Mouse (Mus musculus): ENCODE measurements around the gene Gm3594.
A peak's percentile ranks its signal among the peaks of the same experiment; 100 is the strongest.
"Not testable (repeated sequence)": the region's sequence is repeated elsewhere in the genome, so short reads cannot be mapped to it uniquely, and the experiment has no call there.

The Gm3594 gene

DNA sequence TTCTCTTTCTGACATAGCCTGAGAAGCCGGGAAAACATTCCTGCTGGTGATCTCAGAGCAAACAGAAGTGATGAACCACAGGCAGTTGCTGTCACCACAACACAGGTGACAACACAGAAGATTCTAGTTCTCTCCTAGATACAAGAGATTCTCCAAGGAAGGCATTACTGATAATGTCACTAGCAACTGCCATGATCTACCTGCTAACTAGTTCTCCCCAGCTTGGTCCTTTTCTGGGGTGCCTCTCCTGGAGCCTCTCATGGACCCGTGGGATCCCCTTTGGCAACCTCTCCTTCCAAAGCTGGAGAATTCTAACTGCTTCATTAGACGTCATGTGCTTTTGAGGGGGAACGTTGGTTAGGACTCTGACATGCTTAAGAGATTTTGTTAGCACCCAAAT is at the start of gene Gm3594:
Gene Gm3594, minus strand, starts transcription at position 101 of the 400 bp plus-strand sequence.
- DNase-seq = not testable (repeated sequence)

DNA sequence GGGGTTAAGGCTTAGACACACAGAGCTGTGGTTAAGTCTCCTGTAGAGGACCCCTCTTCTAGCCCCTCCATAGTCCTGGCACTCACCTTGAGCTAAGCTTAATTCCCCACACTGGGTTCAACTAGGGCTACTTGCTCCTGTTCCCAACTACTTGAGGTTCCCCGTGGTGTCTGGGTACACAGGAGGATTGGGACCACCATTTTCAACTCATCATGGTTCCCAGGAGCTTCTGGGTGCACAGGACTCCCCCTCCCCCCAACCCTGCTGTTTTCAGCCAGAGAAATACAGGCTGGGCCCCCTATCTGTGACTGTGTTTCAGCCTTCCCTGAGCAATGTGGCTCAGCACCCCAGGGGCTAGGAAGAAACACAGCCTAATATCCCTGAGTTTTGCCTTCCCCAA is 41.9 kb upstream of the Gm3594 start:
- DNase-seq = not testable (repeated sequence)

DNA sequence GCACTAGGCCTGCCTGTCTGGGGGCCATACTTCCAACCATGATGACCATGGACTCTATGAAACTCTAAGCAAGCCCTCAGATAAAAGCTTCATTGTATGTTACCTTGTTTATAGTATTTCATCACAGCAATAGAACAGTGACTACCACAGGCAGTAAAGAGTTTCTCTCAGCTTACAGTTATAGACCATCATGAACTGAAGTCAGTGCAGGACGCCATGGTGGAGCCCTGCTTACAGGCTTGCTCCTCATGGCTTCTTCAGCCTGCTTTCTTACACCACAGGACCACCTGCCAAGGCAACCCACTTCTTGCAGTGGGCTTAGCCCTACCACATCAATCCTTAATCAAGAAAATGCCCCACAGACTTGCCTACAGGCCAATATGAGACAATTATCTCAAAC is 41.1 kb upstream of the Gm3594 start:
- DNase-seq = not testable (repeated sequence)

GRCm38 (mm10) chr14:6482126-6482525 is 37.7 kb upstream of the Gm3594 start:
- not testable (repeated sequence) for DNase-seq

DNA sequence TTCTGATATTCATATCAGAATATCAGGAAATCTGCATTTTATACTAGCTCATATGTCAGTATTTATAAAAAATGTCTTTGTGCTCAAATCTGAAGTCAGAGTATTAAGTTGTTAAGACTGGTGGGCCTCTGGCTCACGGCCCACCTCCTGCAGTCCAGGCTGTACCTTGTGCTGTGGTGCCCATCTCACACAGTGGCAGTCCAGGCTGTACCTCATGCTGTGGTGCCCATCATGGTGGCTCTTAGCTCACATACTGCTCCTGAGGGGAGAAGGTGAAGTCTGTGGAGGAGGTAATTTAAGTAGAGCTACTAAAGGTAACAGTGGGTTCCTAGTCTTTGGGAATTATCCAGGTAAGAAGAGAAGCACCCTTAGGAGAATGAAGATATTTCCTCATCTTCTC is 27.4 kb upstream of the Gm3594 start:
- not testable (repeated sequence) for DNase-seq

- not testable (repeated sequence) for DNase-seq
Observed at GRCm38 (mm10) chr14:6440774-6441173, 3.6 kb downstream of the Gm3594 start.

GRCm38 (mm10) chr14:6440206-6440605 is 4.2 kb downstream of the Gm3594 start:
- not testable (repeated sequence) for DNase-seq

DNA sequence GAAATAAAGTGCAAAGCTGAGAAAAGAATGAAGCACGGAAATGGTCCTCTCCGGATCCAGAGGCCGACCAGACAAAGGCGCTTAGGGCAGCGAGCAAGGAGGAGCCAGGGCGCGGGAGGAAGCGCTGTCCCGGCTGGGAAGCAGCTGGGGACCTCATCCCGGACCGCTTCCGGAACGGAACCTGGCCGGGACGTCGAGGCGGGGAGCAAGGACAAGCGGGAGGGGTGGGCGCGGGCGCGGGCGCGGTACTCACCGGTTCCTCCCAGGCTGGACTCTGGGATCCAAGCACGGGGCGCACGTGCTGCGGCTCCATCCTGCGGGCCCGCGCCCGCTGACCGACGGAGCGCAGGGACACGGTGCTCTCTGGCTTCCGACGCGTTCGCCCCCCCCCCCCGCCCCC is 17.6 kb downstream of the Gm3594 start:
- DNase-seq = peak; percentile 15

DNA sequence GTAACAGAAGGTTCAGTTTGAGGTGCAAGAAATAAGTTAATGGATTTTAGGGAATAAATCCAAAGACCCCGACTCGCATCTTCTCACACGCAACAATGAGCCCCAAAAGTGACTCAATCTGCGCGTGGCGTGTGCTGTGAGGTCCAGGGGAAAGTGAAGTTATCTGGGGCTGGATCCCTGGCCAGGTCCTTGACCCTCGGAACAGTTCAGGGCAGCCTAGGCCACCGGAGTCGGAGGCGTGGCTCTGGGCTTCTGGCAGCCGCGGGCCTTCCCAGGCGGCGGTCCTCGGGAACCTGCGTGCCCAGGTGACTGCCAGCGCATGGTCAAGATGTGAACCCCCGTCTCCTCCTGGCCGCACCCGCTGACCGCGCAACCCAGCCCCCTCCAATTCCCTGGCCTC is 18.1 kb downstream of the Gm3594 start:
- DNase-seq = not testable (repeated sequence)

DNA sequence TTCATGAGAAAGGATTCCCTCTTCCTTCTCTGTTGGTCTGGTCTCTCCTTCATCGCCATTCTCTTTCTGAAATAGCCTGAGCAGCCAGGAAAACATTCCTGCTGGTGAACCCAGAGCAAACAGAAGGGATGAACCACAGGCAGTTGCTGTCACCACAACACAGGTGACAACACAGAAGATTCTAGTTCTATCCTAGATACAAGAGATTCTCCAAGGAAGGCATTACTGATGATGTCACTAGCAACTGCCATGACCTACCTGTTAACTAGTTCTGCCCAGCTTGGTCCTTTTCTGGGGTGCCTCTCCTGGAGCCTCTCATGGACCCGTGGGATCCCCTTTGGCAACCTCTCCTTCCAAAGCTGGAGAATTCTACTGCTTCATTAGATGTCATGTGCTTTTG is 32.0 kb downstream of the Gm3594 start, which contains the start of gene Gm3591:
Gene Gm3591, minus strand, starts transcription at position 101 of the 400 bp plus-strand sequence.
- not testable (repeated sequence) for DNase-seq

DNA sequence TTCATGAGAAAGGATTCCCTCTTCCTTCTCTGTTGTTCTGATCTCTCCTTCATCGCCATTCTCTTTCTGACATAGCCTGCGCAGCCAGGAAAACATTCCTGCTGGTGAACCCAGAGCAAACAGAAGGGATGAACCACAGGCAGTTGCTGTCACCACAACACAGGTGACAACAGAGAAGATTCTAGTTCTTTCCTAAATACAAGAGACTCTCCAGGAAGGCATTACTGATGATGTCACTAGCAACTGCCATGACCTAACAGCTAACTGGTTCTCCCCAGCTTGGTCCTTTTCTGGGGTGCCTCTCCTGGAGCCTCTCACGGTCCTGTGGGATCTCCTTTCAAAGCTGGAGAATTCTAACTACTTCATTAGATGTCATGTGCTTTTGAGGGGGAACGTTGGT is 54.2 kb downstream of the Gm3594 start, which contains the start of gene Gm16440:
Gene Gm16440, minus strand, starts transcription at position 101 of the 400 bp plus-strand sequence.
- not testable (repeated sequence) for DNase-seq
